Mouse (Mus musculus) forebrain, embryonic 16.5 days (tissue): ENCODE results near the gene Hsf2bp. TPM values are rescaled to one million over a fixed set of nuclear protein-coding genes. Genes with fewer than 3 reads are reported as not detected.
"Not testable (repeated sequence)": the region's sequence is repeated elsewhere in the genome, so short reads cannot be mapped to it uniquely, and the experiment has no call there.

Experiments used
- ATAC-seq: fragments of 200-750 bp; cut with Nextera tagmentation; 2 replicates; pipeline ENCODE4 v1.8.0; 2017; ENCODE audit warnings: mild to moderate bottlenecking, moderate library complexity
- H3K27ac ChIP-seq: fragments of 300-500 bp; sonication (generic); 2 replicates; pipeline ENCODE4 v1.5.1; 2014; ENCODE audit warnings: low read length, control low read depth
- H3K27me3 ChIP-seq: fragments of 300-500 bp; sonication (generic); replicated peaks from 2 replicates; pipeline ENCODE4 v1.6.1; 2014; ENCODE audit warnings: low read length; ENCODE audit not compliant: control insufficient read depth, insufficient read depth
- H3K36me3 ChIP-seq: fragments of 300-500 bp; sonication (generic); 2 replicates; pipeline ENCODE4 v1.6.1; 2014; ENCODE audit not compliant: control insufficient read depth, insufficient read depth
- H3K4me1 ChIP-seq: fragments of 300-500 bp; sonication (generic); replicated peaks from 2 replicates; pipeline ENCODE4 v1.6.1; 2014; ENCODE audit warnings: low read length; ENCODE audit not compliant: control insufficient read depth, insufficient read depth
- H3K4me2 ChIP-seq: fragments of 300-500 bp; sonication (generic); 2 replicates; pipeline ENCODE4 v1.6.1; 2014; ENCODE audit warnings: mild to moderate bottlenecking, low read length, control low read depth
- H3K4me3 ChIP-seq: fragments of 300-500 bp; sonication (generic); replicated peaks from 2 replicates; pipeline ENCODE4 v1.5.1; 2014; ENCODE audit warnings: mild to moderate bottlenecking, low read length, control low read depth
- H3K9ac ChIP-seq: fragments of 300-500 bp; sonication (generic); replicated peaks from 2 replicates; pipeline ENCODE4 v1.6.1; 2014; ENCODE audit warnings: low read depth, low read length, control low read depth
- H3K9me3 ChIP-seq: fragments of 300-500 bp; sonication (generic); 2 replicates; pipeline ENCODE4 v1.6.1; 2016; ENCODE audit warnings: low read length; ENCODE audit not compliant: control insufficient read depth
- WGBS: fragments of 180-500 bp; shearing (Covaris S2); extraction: QIAGEN DNeasy Blood & Tissue Kit; methylation state at CpG from one replicate; pipeline ENCODE4 v1.1.7; 2014; 5-methylcytosine and 5-hydroxymethylcytosine counted together
- polyA plus RNA-seq: library from polyadenylated mRNA; unstranded; fragments of >200 nt; fragmentation: Nextera tagmentation; extraction: Ambion mirVana; gene quantifications from 2 replicates; pipeline ENCODE4 v1.2.1, GENCODE M21; 2015

Gene Hsf2bp
- polyA plus RNA-seq = 0.84 and 0.93 TPM in 2 replicates

GRCm38 (mm10) chr17:32035609-32036508 is at the start of gene Hsf2bp, which contains the start of gene Rrp1b:
Gene Hsf2bp (minus strand): TSS chr17:32036349.
Gene Rrp1b (plus strand): TSS chr17:32036100.
- no peaks in the 10 kb centered on the region for H3K9me3 ChIP-seq
- peak within 1 kb of the TSS; percentile 83 for H3K9ac ChIP-seq
- H3K36me3 ChIP-seq = no peaks in the 10 kb centered on the region
- peak within 1 kb of the TSS; percentile 83 for H3K4me3 ChIP-seq
- peak within 1 kb of the TSS; percentile 83 for H3K27ac ChIP-seq
- peak within 1 kb of the TSS; percentile 99 for H3K4me2 ChIP-seq
- peak; percentile 98 for ATAC-seq
- 5% methylated on average over 52 of the region's 52 CpGs for WGBS
- no peaks in the 10 kb centered on the region for H3K27me3 ChIP-seq
- H3K4me1 ChIP-seq = peaks cover 26% of the 10 kb centered on the region

- no peaks in the 10 kb centered on the region for H3K27me3 ChIP-seq
- H3K9me3 ChIP-seq = no peaks in the 10 kb centered on the region
- no peak for ATAC-seq
- no peaks in the 10 kb centered on the region for H3K36me3 ChIP-seq
- H3K4me2 ChIP-seq = no peak overlapping the region
- H3K4me3 ChIP-seq = no peak overlapping the region
- WGBS = 98% methylated on average over 2 of the region's 2 CpGs
- H3K27ac ChIP-seq = no peak overlapping the region
- no peak overlapping the region for H3K9ac ChIP-seq
- H3K4me1 ChIP-seq = no peaks in the 10 kb centered on the region
These were observed 47.2 kb upstream of the Hsf2bp start for GRCm38 (mm10) chr17:32083351-32083750.

- Histone ChIP-seq H3K27ac (no peak overlapping the region), H3K4me2 (no peak overlapping the region), H3K27me3 (no peaks in the 10 kb centered on the region), H3K4me3 (no peak overlapping the region), H3K9me3 (no peaks in the 10 kb centered on the region), H3K9ac (no peak overlapping the region), H3K36me3 (no peaks in the 10 kb centered on the region), H3K4me1 (no peaks in the 10 kb centered on the region)
- WGBS = 0% methylated on average over 2 of the region's 2 CpGs
- ATAC-seq = no peak
These were observed 39.0 kb upstream of the Hsf2bp start for GRCm38 (mm10) chr17:32075164-32075563.

- no peak overlapping the region for H3K27ac ChIP-seq
- 69% methylated on average over 4 of the region's 4 CpGs for WGBS
- ATAC-seq = no peak
- no peaks in the 10 kb centered on the region for H3K27me3 ChIP-seq
- no peaks in the 10 kb centered on the region for H3K36me3 ChIP-seq
- H3K4me3 ChIP-seq = no peak overlapping the region
- no peak overlapping the region for H3K4me2 ChIP-seq
- H3K9me3 ChIP-seq = no peaks in the 10 kb centered on the region
- no peaks in the 10 kb centered on the region for H3K4me1 ChIP-seq
- H3K9ac ChIP-seq = no peak overlapping the region
These were observed 38.5 kb upstream of the Hsf2bp start for GRCm38 (mm10) chr17:32074658-32075057.

GRCm38 (mm10) chr17:32073359-32073758 is 37.2 kb upstream of the Hsf2bp start:
- Histone ChIP-seq H3K4me3 (no peak overlapping the region), H3K4me2 (no peak overlapping the region), H3K9me3 (no peaks in the 10 kb centered on the region), H3K36me3 (no peaks in the 10 kb centered on the region), H3K27me3 (no peaks in the 10 kb centered on the region), H3K27ac (no peak overlapping the region), H3K9ac (no peak overlapping the region), H3K4me1 (no peaks in the 10 kb centered on the region)
- ATAC-seq = peak; percentile 38; the same call in 1 of the 2 replicates
- WGBS = 0% methylated on average over 2 of the region's 2 CpGs

- Histone ChIP-seq H3K4me2 (no peak overlapping the region), H3K4me1 (no peaks in the 10 kb centered on the region), H3K4me3 (no peak overlapping the region), H3K36me3 (no peaks in the 10 kb centered on the region), H3K27ac (no peak overlapping the region), H3K9me3 (no peaks in the 10 kb centered on the region), H3K9ac (no peak overlapping the region), H3K27me3 (no peaks in the 10 kb centered on the region)
- ATAC-seq = no peak
- 87% methylated on average over 2 of the region's 2 CpGs for WGBS
These were observed 32.7 kb upstream of the Hsf2bp start for GRCm38 (mm10) chr17:32068810-32069209.

- H3K4me2 ChIP-seq = no peak overlapping the region
- no peaks in the 10 kb centered on the region for H3K4me1 ChIP-seq
- H3K9ac ChIP-seq = no peak overlapping the region
- no peaks in the 10 kb centered on the region for H3K36me3 ChIP-seq
- H3K9me3 ChIP-seq = no peaks in the 10 kb centered on the region
- no peaks in the 10 kb centered on the region for H3K27me3 ChIP-seq
- no peak overlapping the region for H3K4me3 ChIP-seq
- no peak for ATAC-seq
- 88% methylated on average over 11 of the region's 11 CpGs for WGBS
- no peak overlapping the region for H3K27ac ChIP-seq
These were observed 32.2 kb upstream of the Hsf2bp start for GRCm38 (mm10) chr17:32068381-32068780.

GRCm38 (mm10) chr17:32067541-32067940 is 31.4 kb upstream of the Hsf2bp start:
- 80% methylated on average over 9 of the region's 9 CpGs for WGBS
- no peak for ATAC-seq
- H3K9me3 ChIP-seq = no peaks in the 10 kb centered on the region

GRCm38 (mm10) chr17:32064762-32065161 is 28.6 kb upstream of the Hsf2bp start:
- H3K4me2 ChIP-seq, H3K4me3 ChIP-seq, H3K9me3 ChIP-seq, ATAC-seq, H3K27ac ChIP-seq, H3K36me3 ChIP-seq, H3K4me1 ChIP-seq, H3K9ac ChIP-seq, H3K27me3 ChIP-seq: not testable (repeated sequence)
- 46% methylated on average over 8 of the region's 8 CpGs for WGBS

More at GRCm38 (mm10) chr17:32067541-32067940, 31.4 kb upstream of the Hsf2bp start:
- H3K4me1 ChIP-seq = no peaks in the 10 kb centered on the region
- no peaks in the 10 kb centered on the region for H3K27me3 ChIP-seq
- no peak overlapping the region for H3K27ac ChIP-seq
- no peak overlapping the region for H3K4me3 ChIP-seq
- H3K4me2 ChIP-seq = no peak overlapping the region
- no peaks in the 10 kb centered on the region for H3K36me3 ChIP-seq
- H3K9ac ChIP-seq = no peak overlapping the region
